Mouse (Mus musculus): ENCODE results near the gene Pdk1.

GRCm38 (mm10) chr2:71865935-71866334, 7.1 kb upstream of the Pdk1 start:
- TF ChIP-seq CTCF (IDR thresholded peaks at IDR 0.05; ENCODE audit: low read depth, low read length) (no peak), POLR2A (IDR thresholded peaks at IDR 0.05; ENCODE audit: insufficient read depth, low read length) (no peak), EP300 (IDR thresholded peaks at IDR 0.05; ENCODE audit: insufficient read depth, low read depth, low read length) (no peak)
